Mouse (Mus musculus): Measurements from ENCODE around the gene Mapk12.

DNA sequence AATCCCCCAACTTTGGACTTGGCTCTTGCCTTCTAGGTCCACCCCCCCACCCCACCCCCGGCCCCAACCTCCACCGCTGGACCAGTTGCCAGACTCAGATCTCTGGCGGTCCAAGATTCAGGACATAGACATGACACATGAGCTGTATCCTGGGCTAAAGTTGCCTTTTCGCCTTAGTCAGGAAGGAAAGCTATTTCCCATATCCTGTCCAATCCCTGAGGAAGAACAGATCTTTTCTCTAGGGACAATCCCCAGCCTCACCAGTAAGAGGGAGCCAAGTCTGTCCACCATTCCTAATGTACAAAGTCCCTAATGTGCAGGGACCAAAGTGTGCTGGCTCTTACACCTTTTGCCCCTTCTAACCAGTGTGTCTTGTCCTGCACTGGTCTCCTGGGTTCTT, 1.4 kb upstream of the Mapk12 start:
- TF ChIP-seq CTCF (IDR thresholded peaks at IDR 0.05; ENCODE audit: low read depth) (no peak), EP300 (IDR thresholded peaks at IDR 0.05; ENCODE audit: low read depth) (no peak)

Measured in heart, postnatal 0 days (tissue).